Mouse (Mus musculus) T-helper 2 cell (primary cell): Measurements from ENCODE around the gene Pcid2.
"Not testable (repeated sequence)": the region's sequence is repeated elsewhere in the genome, so short reads cannot be mapped to it uniquely, and the experiment has no call there.

Experiments
- in situ Hi-C: fragments of 300-600 bp; cut with MboI, MseI; formaldehyde crosslinking; loops from one replicate; pipeline ENCODE4 v1.15.1; 2025; ENCODE audit warnings: high pct_unique_total_duplicates

Pcid2 gene

GRCm38 (mm10) chr8:13104691-13105086 is 570 bp downstream of the Pcid2 start:
- in situ Hi-C loops, result loop anchor here (5.0 to 10.0 kb wide), 2 partner anchors 103 to 1550 kb away; partner anchors contain the start of genes Cars2 and Ing1

GRCm38 (mm10) chr8:13077542-13077941 is 27.7 kb downstream of the Pcid2 start:
- in situ Hi-C loops, result no loop called here

- in situ Hi-C loops, result not testable (repeated sequence)
Observed at GRCm38 (mm10) chr8:13075579-13075978, 29.7 kb downstream of the Pcid2 start.

- in situ Hi-C loops, result no loop called here
Observed at GRCm38 (mm10) chr8:13075044-13075443, 30.2 kb downstream of the Pcid2 start.

GRCm38 (mm10) chr8:13073255-13073654 is 32.0 kb downstream of the Pcid2 start:
- in situ Hi-C loops, result loop anchor here (25.0 kb wide), 1 partner anchor 1089 kb away; no protein-coding TSS in a partner anchor

- in situ Hi-C loops, result loop anchor here (5.0 to 25.0 kb wide), 2 partner anchors 79 to 1099 kb away; no protein-coding TSS in a partner anchor
Observed at GRCm38 (mm10) chr8:13063112-13063511, 42.1 kb downstream of the Pcid2 start.

- in situ Hi-C loops, result loop anchor here (5.0 to 25.0 kb wide), 2 partner anchors 82 to 1102 kb away; no protein-coding TSS in a partner anchor
Observed at GRCm38 (mm10) chr8:13060441-13061150, 44.7 kb downstream of the Pcid2 start, which contains the start of gene Proz. TSS of gene Proz (plus strand) at chr8:13060914.

GRCm38 (mm10) chr8:13057351-13057750 is 47.9 kb downstream of the Pcid2 start:
- in situ Hi-C loops, result loop anchor here (25.0 kb wide), 1 partner anchor 1105 kb away; no protein-coding TSS in a partner anchor

- in situ Hi-C loops, result loop anchor here (25.0 kb wide), 1 partner anchor 1112 kb away; no protein-coding TSS in a partner anchor
Observed at GRCm38 (mm10) chr8:13050550-13050949, 54.7 kb downstream of the Pcid2 start.

GRCm38 (mm10) chr8:13047652-13048051 is 57.6 kb downstream of the Pcid2 start:
- in situ Hi-C loops, result no loop called here

- in situ Hi-C loops, result no loop called here
Observed at GRCm38 (mm10) chr8:13041459-13041858, 63.8 kb downstream of the Pcid2 start.

GRCm38 (mm10) chr8:13039054-13039453 is 66.2 kb downstream of the Pcid2 start:
- in situ Hi-C loops, result no loop called here

GRCm38 (mm10) chr8:13037569-13037968 is 67.7 kb downstream of the Pcid2 start:
- in situ Hi-C loops, result no loop called here

- in situ Hi-C loops, result no loop called here
Observed at GRCm38 (mm10) chr8:13037015-13037414, 68.2 kb downstream of the Pcid2 start, which contains the start of gene F10. TSS of gene F10 (plus strand) at chr8:13037308.

- in situ Hi-C loops, result no loop called here
Observed at GRCm38 (mm10) chr8:13036346-13036812, 68.9 kb downstream of the Pcid2 start.

GRCm38 (mm10) chr8:13028482-13028881 is 76.8 kb downstream of the Pcid2 start:
- in situ Hi-C loops, result no loop called here

- in situ Hi-C loops, result no loop called here
Observed at GRCm38 (mm10) chr8:13027615-13028014, 77.6 kb downstream of the Pcid2 start.
